Mouse (Mus musculus) bone marrow, adult 2 months (tissue): ENCODE measurements around the gene Capn3. TPM values are rescaled to one million over a fixed set of nuclear protein-coding genes. Genes with fewer than 3 reads are reported as not detected.

Source experiments
- H3K27ac ChIP-seq: fragments of 200-500 bp; 2 replicates; pipeline ENCODE4 v1.5.1; 2012; ENCODE audit warnings: low read depth, mild to moderate bottlenecking, control low read depth, inconsistent platforms, low read length; ENCODE audit not compliant: control insufficient read depth, poor library complexity, insufficient read depth
- H3K4me1 ChIP-seq: fragments of 200-500 bp; 2 replicates; pipeline ENCODE4 v1.6.1; 2011; ENCODE audit warnings: low read length; ENCODE audit not compliant: control insufficient read depth, insufficient read depth
- H3K4me3 ChIP-seq: fragments of 200-500 bp; replicated peaks from 2 replicates; pipeline ENCODE3; 2011; ENCODE audit warnings: mild to moderate bottlenecking, low read depth, low read length, control low read depth; ENCODE audit not compliant: control insufficient read depth
- CTCF ChIP-seq: fragments of 200-500 bp; IDR thresholded peaks from 2 replicates; pipeline ENCODE4 v1.5.1; 2011; ENCODE audit warnings: low read length, control low read depth; ENCODE audit not compliant: control insufficient read depth, insufficient read depth
- POLR2A ChIP-seq: fragments of 200-500 bp; IDR thresholded peaks from 2 replicates; pipeline ENCODE4 v1.6.1; 2011; ENCODE audit warnings: low read depth, mild to moderate bottlenecking, control low read depth, low read length, borderline replicate concordance; ENCODE audit not compliant: control insufficient read depth
- WGBS: fragments of 180-500 bp; shearing (Covaris S2); methylation state at CpG from one replicate; pipeline ENCODE4 v1.1.7; 2018; 5-methylcytosine and 5-hydroxymethylcytosine counted together
- polyA plus RNA-seq: library from polyadenylated mRNA; stranded (reverse); fragments of >200 nt; gene quantifications from 2 replicates; pipeline ENCODE4 v1.2.4, GENCODE M21; 2011; ENCODE audit warnings: low replicate concordance; ENCODE audit not compliant: missing spikeins, insufficient read depth, insufficient read length

The Capn3 gene
- polyA plus RNA-seq, 1 experiment, result 10.7 TPM

- Histone ChIP-seq H3K27ac (no peak overlapping the region), H3K4me1 (peaks cover 2% of the 10 kb centered on the region; the same call in 1 of the 2 replicates), H3K4me3 (no peak overlapping the region)
- TF ChIP-seq CTCF (no peak), POLR2A (no peak)
- WGBS, result 40% methylated on average over 10 of the region's 10 CpGs
Measured at GRCm38 (mm10) chr2:120469715-120470114, 13.9 kb downstream of the Capn3 start.

DNA sequence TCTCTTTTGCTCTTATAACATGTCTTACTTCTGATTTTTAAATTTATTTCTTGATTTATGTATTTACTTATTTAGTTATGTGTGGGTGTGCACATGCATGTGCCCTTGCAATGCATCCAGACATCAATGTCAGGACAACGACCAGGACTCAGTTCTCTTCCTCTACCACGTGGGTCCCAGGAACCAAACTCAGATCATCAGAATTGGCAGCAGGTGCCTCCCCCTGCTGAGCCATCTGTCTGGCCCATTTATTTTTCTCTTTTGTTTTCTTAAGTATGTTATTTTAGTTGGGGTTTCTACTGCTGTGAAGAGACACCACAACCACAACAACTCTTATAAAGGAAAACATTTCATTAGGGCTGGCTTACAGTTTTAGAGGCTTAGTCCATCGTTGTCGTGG lies 15.0 kb downstream of the Capn3 start:
- no peak for TF ChIP-seq CTCF
- no peak for TF ChIP-seq POLR2A
- 60% methylated on average over 4 of the region's 4 CpGs for WGBS
- H3K4me3 ChIP-seq, result no peak overlapping the region
- peaks cover 2% of the 10 kb centered on the region; the same call in 1 of the 2 replicates for H3K4me1 ChIP-seq
- no peak overlapping the region for H3K27ac ChIP-seq

- no peak overlapping the region for H3K4me3 ChIP-seq
- TF ChIP-seq POLR2A (no peak), CTCF (no peak)
- 85% methylated on average over 13 of the region's 13 CpGs for WGBS
- no peaks in the 10 kb centered on the region for H3K4me1 ChIP-seq
- H3K27ac ChIP-seq, result no peak overlapping the region
Measured at GRCm38 (mm10) chr2:120476277-120477087, 20.7 kb downstream of the Capn3 start.

DNA sequence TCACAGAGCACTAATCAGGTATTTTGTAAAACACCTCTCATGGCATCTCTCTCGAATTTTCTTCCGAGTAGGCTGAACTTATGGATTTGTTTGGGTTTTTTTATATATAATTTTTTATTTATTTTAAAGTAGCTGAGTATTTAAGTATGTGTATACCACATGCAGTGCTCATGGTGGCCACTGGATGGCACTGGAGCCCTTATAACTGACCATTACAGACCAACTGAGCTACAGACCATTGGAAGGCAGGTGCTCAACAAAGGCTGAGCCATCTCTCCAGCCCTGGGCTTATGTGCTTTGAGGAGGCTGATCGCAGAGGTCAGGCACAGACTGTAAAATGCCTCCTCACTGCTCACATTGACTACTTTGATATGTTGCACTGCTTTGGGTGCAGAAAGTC lies 22.8 kb downstream of the Capn3 start:
- WGBS, result 37% methylated on average over 3 of the region's 3 CpGs
- no peaks in the 10 kb centered on the region for H3K4me1 ChIP-seq

GRCm38 (mm10) chr2:120481921-120482320 lies 26.1 kb downstream of the Capn3 start:
- H3K4me3 ChIP-seq, result no peak overlapping the region
- no peaks in the 10 kb centered on the region for H3K4me1 ChIP-seq
- TF ChIP-seq POLR2A, result no peak
- TF ChIP-seq CTCF, result no peak
- WGBS, result 69% methylated on average over 8 of the region's 8 CpGs
- H3K27ac ChIP-seq, result no peak overlapping the region

More for the DNA sequence above, 22.8 kb downstream of the Capn3 start:
- no peak overlapping the region for H3K4me3 ChIP-seq
- no peak overlapping the region for H3K27ac ChIP-seq
- no peak for TF ChIP-seq POLR2A
- peak; percentile 76 for TF ChIP-seq CTCF

DNA sequence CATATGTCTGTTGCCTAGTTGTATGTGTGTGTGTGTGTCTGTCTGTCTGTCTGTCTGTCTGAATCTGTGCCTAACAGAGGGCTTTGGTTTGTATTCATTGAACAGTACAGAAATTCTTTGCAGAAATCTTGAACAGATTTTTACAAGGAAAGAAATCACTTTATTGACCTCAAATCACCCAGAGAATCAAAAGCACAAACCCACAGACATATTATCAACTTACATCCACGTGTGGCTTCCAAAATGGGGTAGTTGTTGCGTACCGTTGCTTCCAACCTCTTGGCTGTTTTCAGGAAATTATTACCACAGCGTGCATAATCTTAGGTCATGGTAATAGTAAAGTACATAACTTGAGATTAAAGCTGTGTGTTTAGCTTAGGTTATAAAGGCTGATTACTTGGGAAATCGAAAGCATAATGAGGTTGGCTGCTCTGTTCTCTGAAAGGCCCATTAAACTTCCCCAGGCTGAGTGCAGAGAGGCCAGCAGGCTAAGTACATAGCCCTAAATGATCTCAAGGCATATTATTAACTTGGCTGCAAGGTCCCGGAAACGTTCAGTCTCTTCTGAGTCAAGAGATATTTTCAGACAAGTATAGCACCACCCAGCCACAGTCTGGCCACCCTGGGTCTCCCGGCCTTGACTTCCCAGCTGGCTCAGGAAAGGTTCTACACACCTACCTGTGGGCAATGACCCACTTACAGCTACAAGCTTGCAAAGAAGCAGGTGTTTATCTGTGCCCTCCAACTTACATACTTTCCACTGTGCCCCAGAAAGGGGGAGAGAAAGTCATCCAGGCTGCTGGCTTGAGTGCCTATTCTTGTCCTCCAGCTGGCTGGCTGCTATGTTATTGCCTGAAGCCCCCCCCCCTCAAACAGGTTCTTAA lies 26.9 kb downstream of the Capn3 start:
- no peaks in the 10 kb centered on the region for H3K4me1 ChIP-seq
- no peak overlapping the region for H3K27ac ChIP-seq
- no peak for TF ChIP-seq CTCF
- TF ChIP-seq POLR2A, result no peak
- no peak overlapping the region for H3K4me3 ChIP-seq
- WGBS, result 18% methylated on average over 8 of the region's 8 CpGs

DNA sequence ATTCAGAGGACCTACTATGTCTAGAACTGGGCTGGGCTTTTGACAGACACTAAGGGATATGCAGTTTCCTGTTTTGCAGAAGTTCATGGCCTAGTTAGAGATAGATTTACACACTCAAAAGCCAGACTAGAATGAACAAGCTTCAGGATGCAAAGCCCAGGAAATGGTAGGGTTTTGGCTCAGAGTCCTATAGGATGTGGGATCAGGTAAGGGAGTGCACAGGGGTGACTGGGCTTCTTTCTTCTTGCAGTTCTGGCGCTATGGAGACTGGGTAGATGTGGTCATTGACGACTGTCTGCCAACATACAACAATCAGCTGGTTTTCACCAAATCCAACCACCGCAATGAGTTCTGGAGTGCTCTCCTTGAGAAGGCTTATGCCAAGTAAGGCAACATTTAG lies 28.4 kb downstream of the Capn3 start:
- TF ChIP-seq POLR2A (no peak), CTCF (no peak)
- Histone ChIP-seq H3K27ac (no peak overlapping the region), H3K4me1 (no peaks in the 10 kb centered on the region), H3K4me3 (no peak overlapping the region)
- WGBS, result 67% methylated on average over 3 of the region's 3 CpGs

DNA sequence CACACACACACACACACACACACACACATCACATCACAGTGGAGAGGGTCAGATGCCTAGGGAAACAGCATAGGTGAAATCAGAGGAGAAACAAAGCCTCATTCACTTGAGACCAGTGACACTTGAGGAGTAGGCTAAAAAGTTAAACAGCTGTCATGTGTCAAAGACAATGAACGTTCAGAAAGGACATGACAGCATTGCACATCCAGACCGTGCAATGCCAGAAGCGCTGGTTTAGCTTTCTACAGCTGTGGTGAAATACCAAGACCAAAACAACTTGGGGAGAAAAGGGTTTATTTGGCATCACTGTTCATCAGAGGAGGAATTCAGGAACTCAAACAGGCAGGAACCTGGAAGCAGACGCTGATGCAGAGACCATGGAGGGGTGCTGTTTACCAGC lies 37.4 kb downstream of the Capn3 start:
- WGBS, result 54% methylated on average over 4 of the region's 4 CpGs
- TF ChIP-seq POLR2A (no peak), CTCF (no peak)
- no peaks in the 10 kb centered on the region for H3K4me1 ChIP-seq

More for the DNA sequence above, 37.4 kb downstream of the Capn3 start:
- Histone ChIP-seq H3K27ac (no peak overlapping the region), H3K4me3 (no peak overlapping the region)
